Mouse (Mus musculus) lung, adult 2 months (tissue): ENCODE data around the gene Ccdc122. TPM values are rescaled to one million over a fixed set of nuclear protein-coding genes. Genes with fewer than 3 reads are reported as not detected.

Experiments used
- DNase-seq: peaks from one replicate; pipeline ENCODE4 v3.0.0; 2022
- H3K4me1 ChIP-seq: fragments of 200-500 bp; 2 replicates; pipeline ENCODE4 v1.6.1; 2011; ENCODE audit warnings: low read length; ENCODE audit not compliant: control insufficient read depth, insufficient read depth
- H3K4me3 ChIP-seq: fragments of 200-500 bp; replicated peaks from 2 replicates; pipeline ENCODE3; 2011; ENCODE audit warnings: low read depth, mild to moderate bottlenecking, control low read depth, low read length; ENCODE audit errors: extremely low read depth
- CTCF ChIP-seq: fragments of 200-500 bp; IDR thresholded peaks from 2 replicates; pipeline ENCODE4 v1.5.1; 2011; ENCODE audit warnings: mild to moderate bottlenecking, low read length, control low read depth; ENCODE audit not compliant: insufficient read depth
- POLR2A ChIP-seq: fragments of 200-500 bp; IDR thresholded peaks from 2 replicates; pipeline ENCODE4 v1.6.1; 2011; ENCODE audit warnings: low read depth, mild to moderate bottlenecking, control low read depth, low read length, borderline replicate concordance; ENCODE audit errors: extremely low read depth
- WGBS: fragments of 180-500 bp; shearing (Covaris S2); methylation state at CpG from one replicate; pipeline ENCODE4 v1.1.7; 2018; 5-methylcytosine and 5-hydroxymethylcytosine counted together
- polyA plus RNA-seq: library from polyadenylated mRNA; depleted of rRNA; stranded (reverse); fragments of >200 nt; gene quantifications from 2 replicates; pipeline ENCODE4 v1.2.3, GENCODE M21; 2012; rRNA removed

Ccdc122 gene
- polyA plus RNA-seq, 1 experiment, result 1.0 TPM

DNA sequence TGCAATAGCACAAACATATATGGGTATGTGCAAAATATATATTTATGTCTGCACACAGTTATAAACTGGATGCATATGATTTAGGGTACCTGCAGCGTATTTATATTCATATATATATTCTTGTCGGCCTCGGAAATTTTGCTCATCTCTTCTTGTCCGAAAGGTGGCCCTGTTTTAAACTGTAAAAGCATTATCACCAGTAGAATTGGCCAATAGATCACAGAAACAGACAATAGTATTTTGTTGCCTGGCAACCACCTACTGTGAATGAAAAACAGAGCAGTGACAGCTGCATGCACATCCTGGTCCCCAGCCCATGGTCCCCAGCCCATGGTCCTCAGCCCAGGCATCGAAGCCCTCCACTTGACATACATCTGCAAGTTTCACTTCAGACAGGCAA lies 122.8 kb downstream of the Ccdc122 start:
- TF ChIP-seq CTCF (no peak), POLR2A (no peak)
- H3K4me1 ChIP-seq, result peaks cover 2% of the 10 kb centered on the region
- WGBS, result 86% methylated on average over 5 of the region's 5 CpGs
- no peak overlapping the region for H3K4me3 ChIP-seq
- DNase-seq, result no peak

Other genes with a start within 250 kb of the Ccdc122 start
- gene Lacc1, start 132 bp downstream of the Ccdc122 start, polyA plus RNA-seq, result 3.5 and 5.6 TPM in 2 replicates
- 0.28 and 0.69 TPM in 2 replicates for gene Enox1, start 120.0 kb downstream of the Ccdc122 start, polyA plus RNA-seq